Mouse (Mus musculus) monocyte, adult 5-6 weeks (primary cell): ENCODE data around the gene Plce1. TPM values are rescaled to one million over a fixed set of nuclear protein-coding genes. Genes with fewer than 3 reads are reported as not detected.

Experiments
- ATAC-seq: fragments of 153-309, 156-312 bp; replicated peaks from 2 replicates; pipeline ENCODE4 v1.8.0; 2017; ENCODE audit warnings: mild to moderate bottlenecking; ENCODE audit not compliant: low TSS enrichment, insufficient number of reproducible peaks, severe bottlenecking, poor library complexity, low FRiP score
- total RNA-seq: library from RNA; stranded (forward); fragments of 200-1000, 200-491, 200-594 nt; gene quantifications from 3 replicates; pipeline ENCODE4 v1.2.3, GENCODE M21; 2017

Plce1 gene
- 0.10 TPM in 1 of 3 replicates, not detected in the others for total RNA-seq

- no peak for ATAC-seq
These were observed at the start of gene Plce1 for GRCm38 (mm10) chr19:38480731-38481621. Gene Plce1, plus strand, starts transcription at chr19:38481109.

GRCm38 (mm10) chr19:38431326-38431725 lies 49.6 kb upstream of the Plce1 start:
- no peak for ATAC-seq

GRCm38 (mm10) chr19:38432021-38432420 lies 48.9 kb upstream of the Plce1 start:
- ATAC-seq = no peak

DNA sequence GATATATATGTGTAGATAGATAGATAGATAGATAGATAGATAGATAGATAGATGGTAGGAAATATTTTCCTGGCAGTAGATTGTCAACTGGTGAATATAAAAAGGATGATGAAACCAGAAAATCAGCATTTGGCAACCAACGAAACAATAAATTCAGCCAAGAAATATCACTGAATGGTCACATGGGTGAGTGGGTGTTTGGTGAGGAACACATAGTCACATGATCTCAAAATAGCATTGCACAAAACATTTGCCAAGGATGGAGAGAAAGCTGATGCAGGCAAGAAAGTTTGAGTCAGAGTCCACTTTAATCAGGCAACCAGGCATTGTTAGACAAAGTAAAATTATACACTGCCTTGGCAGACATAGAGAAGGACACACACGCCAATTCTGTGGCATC lies 47.5 kb upstream of the Plce1 start:
- ATAC-seq = no peak

GRCm38 (mm10) chr19:38435221-38435620 lies 45.7 kb upstream of the Plce1 start:
- no peak for ATAC-seq

GRCm38 (mm10) chr19:38441860-38442259 lies 39.0 kb upstream of the Plce1 start:
- ATAC-seq = no peak

DNA sequence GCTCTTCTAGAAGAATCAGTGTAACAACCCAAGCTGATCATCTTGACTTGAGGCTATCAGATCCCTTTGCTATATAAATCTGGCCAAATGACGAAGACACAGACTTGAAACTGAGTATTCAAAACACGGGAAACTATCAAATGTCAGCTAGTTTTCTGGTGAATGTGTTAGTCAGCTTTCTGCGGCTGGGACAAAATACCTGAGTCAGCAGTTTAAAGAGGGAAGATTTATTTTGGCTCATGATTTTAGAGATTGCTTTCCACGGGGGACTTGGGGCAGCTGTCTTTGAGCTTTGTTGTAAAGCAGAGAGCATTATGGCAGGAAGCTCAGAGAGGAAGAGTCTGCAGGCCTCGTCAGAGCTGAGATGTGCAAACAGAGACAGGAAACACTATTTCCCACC lies 35.2 kb upstream of the Plce1 start:
- ATAC-seq = no peak

DNA sequence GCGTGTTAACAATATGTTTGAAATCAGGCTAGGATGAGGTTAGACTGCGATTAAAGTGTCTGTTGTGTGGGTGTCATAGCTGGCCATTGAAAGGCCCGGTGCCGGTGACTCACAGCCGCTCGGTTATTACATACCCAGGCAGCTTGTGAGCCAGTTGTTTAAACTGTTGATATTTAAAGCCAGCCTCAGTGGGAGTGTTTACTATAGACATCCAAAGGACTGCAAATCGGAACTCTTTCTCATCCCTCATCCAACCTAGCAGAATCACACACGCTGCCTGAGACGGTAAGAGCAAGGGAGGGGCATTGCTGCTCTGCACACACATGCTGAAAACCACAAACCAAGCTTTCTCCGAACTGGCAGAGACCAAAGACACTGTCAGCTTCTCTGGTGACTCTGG lies 25.7 kb upstream of the Plce1 start:
- no peak for ATAC-seq

DNA sequence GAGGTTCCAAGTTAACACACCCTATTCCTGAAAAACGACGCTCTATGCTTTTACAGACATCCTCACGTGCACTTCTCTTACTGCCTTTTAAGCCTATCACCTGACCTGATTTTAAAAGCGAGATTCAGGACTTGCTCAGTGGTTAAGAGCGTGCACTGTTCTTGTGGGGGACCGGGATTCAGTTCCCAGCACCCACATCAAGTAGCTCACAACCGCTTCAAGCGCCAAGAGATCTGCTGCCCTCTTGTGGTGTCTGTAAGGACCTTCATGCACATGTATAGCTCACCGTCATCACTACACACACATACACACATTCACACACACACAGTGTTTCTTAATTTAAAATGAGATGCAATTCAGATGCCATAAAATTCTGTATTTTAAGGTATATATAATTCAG lies 21.9 kb upstream of the Plce1 start:
- no peak for ATAC-seq

- ATAC-seq = no peak
These were observed 20.2 kb upstream of the Plce1 start for GRCm38 (mm10) chr19:38460696-38461095.

DNA sequence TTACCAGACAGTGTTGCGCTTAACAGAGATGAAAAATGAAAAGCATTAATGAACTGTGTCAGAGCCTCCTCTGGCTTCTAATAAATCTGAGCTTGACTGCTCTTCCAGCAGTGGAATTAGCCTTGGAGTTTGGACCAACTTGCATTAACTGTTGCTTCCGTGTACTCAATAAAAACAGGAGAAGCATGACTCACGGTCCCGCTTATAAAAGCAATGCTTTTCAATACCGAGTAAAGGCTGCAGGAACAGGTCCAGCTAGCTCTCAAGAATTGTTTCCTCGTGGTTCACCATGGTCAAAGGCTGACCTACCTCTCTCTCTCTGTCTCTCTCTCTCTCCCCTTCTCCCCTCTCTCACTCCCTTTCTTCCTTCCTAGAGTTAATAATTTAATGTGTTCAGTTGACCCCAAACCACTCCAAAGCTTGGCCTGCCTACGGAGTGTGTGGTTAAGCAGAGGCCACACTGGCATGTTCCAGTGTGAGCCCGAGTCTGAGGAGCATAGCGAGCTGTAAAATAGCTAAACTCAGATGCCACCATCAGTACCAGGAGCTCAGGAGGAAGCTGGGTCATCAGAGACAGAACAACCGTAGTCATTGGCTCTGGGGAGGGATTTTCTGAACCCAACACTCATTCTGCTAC lies 10.5 kb upstream of the Plce1 start:
- ATAC-seq = no peak

DNA sequence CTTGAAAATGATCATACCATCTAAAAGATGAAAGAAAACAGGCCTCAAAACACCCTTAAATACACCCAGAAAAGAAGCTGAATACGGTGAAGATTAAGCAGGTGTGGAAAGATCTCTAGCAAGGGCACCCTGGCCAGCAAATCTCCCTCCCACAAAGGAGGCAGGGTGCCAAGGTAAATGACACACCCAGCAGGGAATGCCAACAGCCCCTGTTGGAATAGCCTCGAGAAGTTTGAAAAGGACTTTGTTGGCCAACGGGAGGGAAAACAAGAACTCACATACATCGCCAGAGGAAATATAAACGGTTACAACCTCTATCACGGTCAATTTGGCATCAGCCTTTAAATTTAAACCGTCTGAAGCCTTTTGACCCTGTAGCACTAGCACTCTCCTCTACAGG lies 5.5 kb upstream of the Plce1 start:
- no peak for ATAC-seq

DNA sequence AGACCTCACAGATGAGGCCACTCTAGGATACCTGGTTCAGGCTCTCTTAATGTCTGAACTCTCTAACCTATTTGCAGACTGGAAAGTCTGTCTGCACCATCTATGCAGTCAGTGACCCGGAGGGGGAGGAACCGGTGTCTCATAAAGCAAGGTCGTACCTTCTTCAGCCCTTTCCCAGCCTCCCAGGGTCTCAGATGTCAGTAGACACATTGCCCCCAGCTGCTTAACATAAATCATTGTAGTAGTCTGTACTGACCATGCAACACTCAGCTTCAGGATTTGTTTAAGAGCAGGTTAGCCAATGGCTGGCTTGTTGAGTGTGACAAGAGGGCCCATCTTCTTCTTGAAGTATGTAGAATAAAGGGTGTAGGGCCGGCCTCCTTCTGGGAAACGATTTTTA lies 2.6 kb upstream of the Plce1 start:
- no peak for ATAC-seq

DNA sequence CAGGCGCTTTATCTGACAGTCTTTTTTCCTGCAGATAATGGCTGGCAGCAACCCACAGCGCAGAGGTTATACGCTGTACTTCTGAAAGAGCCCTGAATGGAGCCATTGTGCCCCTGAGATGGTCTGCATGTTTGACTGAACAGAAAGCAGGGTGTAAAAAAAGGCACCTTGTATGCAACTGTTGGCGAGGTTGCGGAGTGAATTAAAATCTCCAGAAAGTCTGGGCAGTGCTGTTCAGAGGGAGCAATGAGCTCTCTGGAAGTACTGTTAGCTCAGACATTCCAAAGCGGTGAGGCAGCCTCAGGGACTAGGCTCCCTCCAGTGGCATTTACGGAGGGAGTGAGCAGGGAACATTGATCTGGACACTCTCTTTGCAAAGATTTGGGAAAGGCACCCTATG lies 2.0 kb upstream of the Plce1 start:
- ATAC-seq = no peak

DNA sequence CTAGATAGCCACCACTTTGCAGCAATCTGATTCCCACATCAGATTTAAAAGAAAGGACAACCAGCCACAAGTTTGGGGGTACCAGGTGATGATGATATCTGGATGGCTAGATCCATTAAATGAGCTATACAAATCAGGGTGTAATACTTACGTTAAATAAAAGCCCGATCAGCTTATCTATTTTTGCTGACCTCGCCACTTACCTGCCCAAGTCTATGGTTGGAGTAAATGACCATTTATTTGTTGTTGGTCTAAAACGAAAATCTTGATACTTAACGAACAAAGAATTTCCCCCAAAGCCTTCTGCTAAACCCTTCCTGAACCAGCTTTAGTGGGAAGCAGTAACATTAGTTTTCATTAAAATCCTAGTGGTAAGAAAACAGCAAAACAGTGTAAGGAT lies 1.4 kb upstream of the Plce1 start:
- no peak for ATAC-seq

DNA sequence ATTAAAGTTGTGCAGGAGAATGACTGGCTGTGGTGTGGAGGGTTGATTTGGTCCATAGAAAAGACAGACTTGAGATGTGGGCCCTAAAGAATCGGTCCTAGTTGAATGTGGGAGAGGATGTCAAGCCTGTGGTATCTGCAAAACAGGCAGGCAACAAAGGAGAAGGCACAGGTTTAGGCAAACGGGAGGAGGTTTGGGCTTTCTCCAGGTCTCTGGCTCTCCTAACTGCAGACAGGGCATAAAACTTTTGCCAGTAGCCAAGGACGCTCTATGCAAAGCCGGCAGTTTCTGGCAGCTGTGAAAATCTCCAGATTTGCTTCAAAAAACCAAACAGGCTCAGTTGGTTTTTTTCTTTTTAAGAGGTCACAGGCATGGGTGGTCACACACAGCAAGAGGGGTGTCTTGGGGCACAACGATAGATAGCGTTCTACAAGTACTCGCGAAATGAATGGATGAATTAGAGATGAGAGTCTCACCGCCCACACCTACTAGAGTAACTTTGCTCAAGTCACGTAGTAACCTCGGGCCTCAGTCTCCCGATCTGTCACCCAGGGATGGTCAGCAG lies 671 bp upstream of the Plce1 start:
- no peak for ATAC-seq

- no peak for ATAC-seq
These were observed 997 bp downstream of the Plce1 start for GRCm38 (mm10) chr19:38481906-38482305.

DNA sequence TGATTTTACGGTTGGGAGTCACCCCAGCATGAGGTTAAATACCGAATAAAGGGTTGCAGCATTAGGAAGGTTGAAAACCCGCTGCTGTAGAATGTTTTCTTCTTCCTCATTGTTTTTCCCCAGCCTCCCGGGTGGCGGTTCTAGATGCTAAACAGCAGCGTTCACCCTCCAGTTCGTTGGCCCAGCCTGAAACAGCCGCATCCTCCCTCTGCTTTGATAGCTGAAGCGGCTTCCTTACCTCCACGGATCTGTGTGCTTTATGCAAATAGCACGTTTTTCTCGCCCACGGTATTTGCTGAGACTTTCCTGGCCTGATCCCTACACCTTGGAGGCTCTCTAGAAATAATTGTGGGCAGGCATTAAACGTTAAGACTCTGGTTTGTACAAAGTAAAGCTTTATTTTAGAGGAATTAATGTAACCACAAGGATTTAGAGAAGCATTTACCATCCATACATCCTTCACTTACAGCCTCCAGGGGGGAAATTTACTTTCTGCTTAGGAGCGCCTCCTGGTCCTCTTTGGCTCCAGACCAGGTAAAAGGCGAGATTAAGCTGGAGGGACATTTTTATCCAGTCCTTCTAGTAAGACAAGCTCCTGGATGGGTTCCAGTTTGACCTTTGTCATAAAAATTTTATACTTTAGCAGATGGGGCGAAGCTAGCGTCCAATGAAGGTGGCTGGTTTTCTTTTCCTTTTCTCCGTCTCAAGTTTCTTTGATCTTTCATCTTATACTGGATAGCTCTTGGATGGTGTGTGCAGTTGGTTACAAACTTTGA lies 1.7 kb downstream of the Plce1 start:
- ATAC-seq = no peak
